Mouse (Mus musculus): ENCODE measurements around the gene Sva. TPM values are rescaled to one million over a fixed set of nuclear protein-coding genes. Genes with fewer than 3 reads are reported as not detected.

The Sva gene
- total RNA-seq (2023), result not detected

GRCm38 (mm10) chr6:42038094-42038493, at the start of gene Sva:
Gene Sva, plus strand, starts transcription at chr6:42038394.

Other genes starting within 250 kb of the Sva start
- not detected for gene Pip, start 190.9 kb upstream of the Sva start, total RNA-seq (2023)
- gene Sval2, start 185.4 kb upstream of the Sva start, total RNA-seq (2023), result not detected
- not detected for gene Sval1, start 86.8 kb upstream of the Sva start, total RNA-seq (2023)
- not detected for gene Sval3, start 70.3 kb upstream of the Sva start, total RNA-seq (2023)
- not detected for gene Tas2r139, start 102.5 kb downstream of the Sva start, total RNA-seq (2023)
- not detected for gene Tas2r144, start 176.9 kb downstream of the Sva start, total RNA-seq (2023)
- gene Gstk1, start 207.5 kb downstream of the Sva start, total RNA-seq (2023), result 8.5 TPM
- not detected for gene Tmem139, start 223.6 kb downstream of the Sva start, total RNA-seq (2023)
- gene Casp2, start 226.6 kb downstream of the Sva start, total RNA-seq (2023), result 57.6 TPM
- gene Clcn1, start 248.3 kb downstream of the Sva start, total RNA-seq (2023), result 0.64 TPM

All from CD8-positive naive resting alpha-beta T cell, adult 57 days (primary cell).